Mouse (Mus musculus) limb, embryonic 11.5 days (tissue): ENCODE results near the gene Ctso. TPM values are rescaled to one million over a fixed set of nuclear protein-coding genes. Genes with fewer than 3 reads are reported as not detected.

ENCODE experiments used
- ATAC-seq: fragments of 200-750 bp; cut with Nextera tagmentation; 2 replicates; pipeline ENCODE4 v1.8.0; 2017; ENCODE audit warnings: low read depth; ENCODE audit not compliant: insufficient number of reproducible peaks, low FRiP score, low TSS enrichment
- DNase-seq: peaks from one replicate; pipeline ENCODE4 v3.0.0-alpha.2; 2015; ENCODE audit warnings: low spot score
- H3K27ac ChIP-seq: fragments of 300-500 bp; sonication (generic); replicated peaks from 2 replicates; pipeline ENCODE4 v1.5.1; 2014; ENCODE audit warnings: low read depth, mild to moderate bottlenecking, low read length
- H3K27me3 ChIP-seq: fragments of 300-500 bp; sonication (generic); 2 replicates; pipeline ENCODE4 v1.6.1; 2014; ENCODE audit warnings: mild to moderate bottlenecking, low read length, mixed read lengths; ENCODE audit not compliant: control insufficient read depth, insufficient read depth
- H3K36me3 ChIP-seq: fragments of 300-500 bp; sonication (generic); 2 replicates; pipeline ENCODE4 v1.6.1; 2014; ENCODE audit warnings: mild to moderate bottlenecking, low read length, moderate library complexity, mixed read lengths; ENCODE audit not compliant: control insufficient read depth, insufficient read depth
- H3K4me1 ChIP-seq: fragments of 300-500 bp; sonication (generic); 2 replicates; pipeline ENCODE4 v1.6.1; 2014; ENCODE audit warnings: low read length, mixed read lengths; ENCODE audit not compliant: control insufficient read depth, insufficient read depth
- H3K4me2 ChIP-seq: fragments of 300-500 bp; sonication (generic); 2 replicates; pipeline ENCODE4 v1.6.1; 2014; ENCODE audit warnings: low read depth, mild to moderate bottlenecking, moderate library complexity; ENCODE audit not compliant: severe bottlenecking
- H3K4me3 ChIP-seq: fragments of 300-500 bp; sonication (generic); 2 replicates; pipeline ENCODE4 v1.5.1; 2014; ENCODE audit warnings: low read depth, low read length
- H3K9ac ChIP-seq: fragments of 300-500 bp; sonication (generic); 2 replicates; pipeline ENCODE4 v1.6.1; 2014; ENCODE audit warnings: mild to moderate bottlenecking, low read length
- H3K9me3 ChIP-seq: fragments of 300-500 bp; sonication (generic); 2 replicates; pipeline ENCODE4 v1.6.1; 2016; ENCODE audit warnings: low read length; ENCODE audit not compliant: control insufficient read depth
- WGBS: fragments of 180-500 bp; shearing (Covaris S2); extraction: QIAGEN DNeasy Blood & Tissue Kit; methylation state at CpG from one replicate; pipeline ENCODE4 v1.1.7; 2014; 5-methylcytosine and 5-hydroxymethylcytosine counted together
- polyA plus RNA-seq: library from polyadenylated mRNA; unstranded; fragments of >200 nt; fragmentation: Nextera tagmentation; extraction: Ambion mirVana; gene quantifications from 2 replicates; pipeline ENCODE4 v1.2.1, GENCODE M21; 2014

Gene Ctso
- polyA plus RNA-seq, 1 experiment from 2014 or later = 6.4 TPM

- Histone ChIP-seq H3K4me2 (no peak overlapping the region), H3K4me3 (no peak overlapping the region), H3K9ac (no peak overlapping the region), H3K27me3 (no peaks in the 10 kb centered on the region), H3K27ac (no peak overlapping the region), H3K9me3 (no peaks in the 10 kb centered on the region), H3K4me1 (no peaks in the 10 kb centered on the region), H3K36me3 (no peaks in the 10 kb centered on the region)
- DNase-seq (no peak), ATAC-seq (no peak)
- 49% methylated on average over 4 of the region's 4 CpGs for WGBS
Measured at GRCm38 (mm10) chr3:81975607-81976006, 43.2 kb downstream of the Ctso start.

GRCm38 (mm10) chr3:81976102-81976501, 43.7 kb downstream of the Ctso start, which contains the start of gene Tdo2:
Tdo2 (minus strand) TSS chr3:81976202.
- no peaks in the 10 kb centered on the region for H3K4me1 ChIP-seq
- no peak within 1 kb of the TSS for H3K27ac ChIP-seq
- no peaks in the 10 kb centered on the region for H3K27me3 ChIP-seq
- H3K4me2 ChIP-seq = no peak within 1 kb of the TSS
- no peak for DNase-seq
- no peak within 1 kb of the TSS for H3K9ac ChIP-seq
- H3K9me3 ChIP-seq = no peaks in the 10 kb centered on the region
- no peaks in the 10 kb centered on the region for H3K36me3 ChIP-seq
- no peak for ATAC-seq
- H3K4me3 ChIP-seq = no peak within 1 kb of the TSS

DNA sequence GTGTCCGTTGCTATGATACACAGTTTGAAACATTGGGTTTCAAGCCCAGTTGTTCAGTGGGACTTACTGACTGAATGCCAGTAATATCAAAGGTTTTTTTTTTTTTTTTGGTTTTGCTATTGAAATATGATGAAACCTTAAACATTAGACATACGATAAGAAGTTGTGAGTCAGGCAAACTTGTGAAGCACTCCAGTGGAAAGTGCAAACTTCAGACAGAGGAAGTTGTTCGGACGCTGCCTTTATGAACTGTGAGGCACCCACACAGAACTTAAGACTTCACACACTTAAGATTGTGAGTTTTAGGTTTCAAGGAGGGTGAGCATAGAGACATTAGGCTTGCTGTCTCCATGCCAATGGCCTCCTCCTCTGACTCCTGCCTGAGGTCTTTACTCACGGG, 49.2 kb downstream of the Ctso start:
- no peaks in the 10 kb centered on the region for H3K9me3 ChIP-seq
- no peak overlapping the region for H3K4me2 ChIP-seq
- DNase-seq (no peak), ATAC-seq (no peak)
- H3K4me3 ChIP-seq = no peak overlapping the region
- no peak overlapping the region for H3K9ac ChIP-seq
- no peaks in the 10 kb centered on the region for H3K36me3 ChIP-seq
- no peak overlapping the region for H3K27ac ChIP-seq
- H3K27me3 ChIP-seq = no peaks in the 10 kb centered on the region
- 90% methylated on average over 5 of the region's 5 CpGs for WGBS
- H3K4me1 ChIP-seq = no peaks in the 10 kb centered on the region

GRCm38 (mm10) chr3:81981990-81982389, 49.6 kb downstream of the Ctso start, which contains the start of gene Asic5:
Asic5 (plus strand) TSS chr3:81982290.
- Histone ChIP-seq H3K4me1 (no peaks in the 10 kb centered on the region), H3K27ac (no peak within 1 kb of the TSS), H3K4me3 (no peak within 1 kb of the TSS), H3K9ac (no peak within 1 kb of the TSS), H3K27me3 (no peaks in the 10 kb centered on the region), H3K9me3 (no peaks in the 10 kb centered on the region), H3K36me3 (no peaks in the 10 kb centered on the region), H3K4me2 (no peak within 1 kb of the TSS)
- no peak for DNase-seq
- WGBS = 89% methylated on average over 5 of the region's 5 CpGs
- no peak for ATAC-seq

- DNase-seq = no peak
- Histone ChIP-seq H3K36me3 (no peaks in the 10 kb centered on the region), H3K9me3 (no peaks in the 10 kb centered on the region), H3K9ac (no peak overlapping the region), H3K4me1 (no peaks in the 10 kb centered on the region), H3K4me2 (no peak overlapping the region), H3K27ac (no peak overlapping the region), H3K27me3 (no peaks in the 10 kb centered on the region), H3K4me3 (no peak overlapping the region)
- no peak for ATAC-seq
- WGBS = 87% methylated on average over 8 of the region's 8 CpGs
Measured at GRCm38 (mm10) chr3:81983120-81983895, 50.9 kb downstream of the Ctso start.

- Histone ChIP-seq H3K27me3 (no peaks in the 10 kb centered on the region), H3K27ac (no peak overlapping the region), H3K4me2 (no peak overlapping the region), H3K36me3 (no peaks in the 10 kb centered on the region), H3K9me3 (no peaks in the 10 kb centered on the region), H3K4me3 (no peak overlapping the region), H3K9ac (no peak overlapping the region), H3K4me1 (no peaks in the 10 kb centered on the region)
- no peak for ATAC-seq
- WGBS = 57% methylated on average over 1 of the region's 1 CpGs
- no peak for DNase-seq
Measured at GRCm38 (mm10) chr3:81985100-81985499, 52.7 kb downstream of the Ctso start.

DNA sequence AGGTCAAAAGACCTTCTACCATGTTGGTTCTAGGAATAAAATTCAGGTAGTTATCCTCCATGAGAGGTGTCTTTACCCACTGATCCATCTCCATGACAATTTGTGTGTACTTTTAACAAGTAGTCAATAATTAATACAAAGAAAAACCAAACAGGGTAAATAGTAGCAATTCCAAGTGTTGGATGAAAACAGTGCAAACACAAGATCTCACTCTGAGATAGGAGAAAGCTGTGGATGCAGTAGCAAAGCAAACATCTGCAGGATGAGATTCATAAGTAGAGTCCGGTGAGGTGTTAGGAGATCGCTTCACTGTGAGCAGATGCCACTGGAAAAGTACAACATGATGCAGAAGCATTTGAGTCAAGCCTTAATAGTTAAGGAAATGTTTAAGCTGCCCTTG, 53.7 kb downstream of the Ctso start:
- Histone ChIP-seq H3K9me3 (no peaks in the 10 kb centered on the region), H3K27ac (no peak overlapping the region), H3K4me3 (no peak overlapping the region), H3K4me2 (no peak overlapping the region), H3K4me1 (no peaks in the 10 kb centered on the region), H3K9ac (no peak overlapping the region), H3K27me3 (no peaks in the 10 kb centered on the region), H3K36me3 (no peaks in the 10 kb centered on the region)
- no peak for ATAC-seq
- 92% methylated on average over 2 of the region's 2 CpGs for WGBS
- no peak for DNase-seq

DNA sequence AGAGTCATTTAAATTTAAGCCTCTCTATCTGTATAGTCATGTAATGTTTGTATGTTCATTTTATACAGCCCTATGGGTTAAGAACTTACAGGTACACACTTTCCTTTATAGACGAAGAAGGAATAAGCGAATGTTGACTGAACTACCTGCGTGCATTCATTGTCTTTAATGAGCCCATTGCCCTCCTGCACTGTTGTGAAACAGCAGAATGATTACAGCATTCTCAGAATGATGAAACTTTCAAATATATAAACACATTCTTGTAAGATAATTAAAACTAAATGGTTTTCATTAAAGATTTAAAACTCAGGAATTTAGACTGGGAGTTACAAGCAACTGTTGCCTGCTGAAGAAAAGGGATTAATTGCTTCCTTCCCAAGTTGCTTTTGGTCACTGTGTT, 55.2 kb downstream of the Ctso start:
- Histone ChIP-seq H3K9me3 (no peaks in the 10 kb centered on the region), H3K4me2 (no peak overlapping the region), H3K27ac (no peak overlapping the region), H3K27me3 (no peaks in the 10 kb centered on the region), H3K4me3 (no peak overlapping the region), H3K4me1 (no peaks in the 10 kb centered on the region), H3K9ac (no peak overlapping the region), H3K36me3 (no peaks in the 10 kb centered on the region)
- 94% methylated on average over 3 of the region's 3 CpGs for WGBS
- DNase-seq (no peak), ATAC-seq (no peak)

GRCm38 (mm10) chr3:81989692-81990141, 57.3 kb downstream of the Ctso start:
- H3K27me3 ChIP-seq = no peaks in the 10 kb centered on the region
- ATAC-seq (no peak), DNase-seq (no peak)
- no peaks in the 10 kb centered on the region for H3K4me1 ChIP-seq
- no peaks in the 10 kb centered on the region for H3K36me3 ChIP-seq
- 39% methylated on average over 2 of the region's 2 CpGs for WGBS
- H3K27ac ChIP-seq = no peak overlapping the region
- no peak overlapping the region for H3K4me3 ChIP-seq
- no peak overlapping the region for H3K9ac ChIP-seq
- H3K9me3 ChIP-seq = no peaks in the 10 kb centered on the region
- no peak overlapping the region for H3K4me2 ChIP-seq
